In the genomic region with DNA sequence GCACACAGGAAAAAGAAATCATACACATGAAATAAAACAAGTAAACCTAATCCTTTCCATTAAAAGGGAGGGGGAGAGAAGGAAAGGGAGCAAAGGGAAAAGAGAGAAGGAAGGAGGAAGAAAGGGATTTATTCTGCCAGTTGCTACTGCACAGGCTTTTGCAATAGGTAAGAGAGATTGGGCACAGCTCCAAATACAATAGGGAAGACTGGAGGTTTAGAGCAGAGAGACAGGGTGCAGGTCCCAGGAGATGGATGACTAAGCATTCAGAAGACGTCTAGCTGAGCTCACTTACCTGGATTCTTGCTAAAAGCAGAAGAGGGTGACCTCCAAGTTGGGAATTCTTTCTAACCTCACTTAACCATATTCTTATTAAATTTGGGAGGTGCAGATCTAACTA, we compare ENCODE assay signal across 13 mouse cellular contexts.
"Had no signal": no experiment of that assay in that cellular context is flagged by ENCODE, and none has a peak within 500 bp of the region (broad histone marks: within the 10 kb centered on the region; RNA-seq: fewer than 3 reads in every experiment).

No protein-coding gene starts in this region.

- H3K4me1 ChIP-seq: limb, embryonic 13.5 days; midbrain, embryonic 12.5 days had no signal

- H3K9ac ChIP-seq: limb, embryonic 13.5 days; liver, embryonic 15.5 days; lung, embryonic 14.5 days; midbrain, embryonic 12.5 days had no signal

- H3K4me2 ChIP-seq: limb, embryonic 13.5 days; liver, embryonic 11.5 days; liver, embryonic 15.5 days; lung, embryonic 14.5 days; midbrain, embryonic 12.5 days had no signal

- H3K36me3 ChIP-seq: limb, embryonic 13.5 days; liver, embryonic 15.5 days; midbrain, embryonic 12.5 days had no signal

- H3K27me3 ChIP-seq: limb, embryonic 13.5 days; midbrain, embryonic 12.5 days had no signal

- H3K4me3 ChIP-seq: layer of hippocampus, adult 2 months; limb, embryonic 13.5 days; liver, embryonic 15.5 days; midbrain, embryonic 12.5 days had no signal

- ATAC-seq: hindbrain, postnatal 0 days had no signal

- H3K27ac ChIP-seq: hindbrain, postnatal 0 days; kidney, postnatal 0 days; layer of hippocampus, adult 2 months; limb, embryonic 13.5 days; liver, embryonic 15.5 days; midbrain, embryonic 12.5 days had no signal

- H3K9me3 ChIP-seq: limb, embryonic 13.5 days; liver, embryonic 15.5 days; midbrain, embryonic 12.5 days had no signal

- DNase-seq: kidney, adult 9 months; kidney, postnatal 4 days; left cerebral cortex, postnatal 4 days; lung, embryonic 14.5 days; right cerebral cortex, postnatal 14 days; thymus, postnatal 36 days had no signal
